Mouse (Mus musculus): Measurements from ENCODE around the gene Ciapin1.

- TF ChIP-seq GATA1 (IDR thresholded peaks at IDR 0.05; ENCODE audit: low read length) (no peak), TAL1 (IDR thresholded peaks at IDR 0.05; ENCODE audit: low read length) (no peak)
Measured at GRCm38 (mm10) chr8:94863897-94864673, 25.9 kb upstream of the Ciapin1 start.

Data from erythroblast, embryonic 14.5 days (primary cell).